Mouse (Mus musculus) stomach, embryonic 14.5 days (tissue): Measurements from ENCODE around the gene Rrm2. TPM values are rescaled to one million over a fixed set of nuclear protein-coding genes. Genes with fewer than 3 reads are reported as not detected.

Source experiments
- ATAC-seq: fragments of 200-750 bp; cut with Nextera tagmentation; 2 replicates; pipeline ENCODE4 v1.8.0; 2017; ENCODE audit warnings: low read depth, moderate TSS enrichment; ENCODE audit not compliant: insufficient number of reproducible peaks, insufficient read depth, low FRiP score
- H3K27ac ChIP-seq: fragments of 300-500 bp; sonication (generic); 2 replicates; pipeline ENCODE4 v1.5.1; 2014; ENCODE audit warnings: mild to moderate bottlenecking, low read length, moderate library complexity, mixed read lengths
- H3K27me3 ChIP-seq: fragments of 300-500 bp; sonication (generic); 2 replicates; pipeline ENCODE4 v1.6.1; 2014; ENCODE audit warnings: low read length, control low read depth, mixed read lengths; ENCODE audit not compliant: control insufficient read depth, insufficient read depth
- H3K36me3 ChIP-seq: fragments of 300-500 bp; sonication (generic); 2 replicates; pipeline ENCODE4 v1.6.1; 2014; ENCODE audit warnings: mild to moderate bottlenecking, control low read depth, low read length, moderate library complexity, mixed read lengths; ENCODE audit not compliant: control insufficient read depth, insufficient read depth
- H3K4me1 ChIP-seq: fragments of 300-500 bp; sonication (generic); 2 replicates; pipeline ENCODE4 v1.6.1; 2014; ENCODE audit warnings: low read length, control low read depth, mixed read lengths; ENCODE audit not compliant: control insufficient read depth, insufficient read depth
- H3K4me2 ChIP-seq: fragments of 300-500 bp; sonication (generic); replicated peaks from 2 replicates; pipeline ENCODE4 v1.6.1; 2014; ENCODE audit warnings: low read depth, low read length, control low read depth
- H3K4me3 ChIP-seq: fragments of 300-500 bp; sonication (generic); 2 replicates; pipeline ENCODE4 v1.5.1; 2014; ENCODE audit warnings: low read depth, low read length, control low read depth
- H3K9ac ChIP-seq: fragments of 300-500 bp; sonication (generic); replicated peaks from 2 replicates; pipeline ENCODE4 v1.6.1; 2014; ENCODE audit warnings: low read depth, mild to moderate bottlenecking, control low read depth, low read length, moderate library complexity, mixed read lengths
- H3K9me3 ChIP-seq: fragments of 300-500 bp; sonication (generic); 2 replicates; pipeline ENCODE4 v1.6.1; 2016; ENCODE audit warnings: low read depth, low read length, control low read depth; ENCODE audit not compliant: control insufficient read depth
- WGBS: fragments of 180-500 bp; shearing (Covaris S2); extraction: QIAGEN DNeasy Blood & Tissue Kit; methylation state at CpG from one replicate; pipeline ENCODE4 v1.1.7; 2014; 5-methylcytosine and 5-hydroxymethylcytosine counted together
- polyA plus RNA-seq: library from polyadenylated mRNA; unstranded; fragments of >200 nt; fragmentation: Nextera tagmentation; extraction: Ambion mirVana; gene quantifications from 2 replicates; pipeline ENCODE4 v1.2.1, GENCODE M21; 2014

The Rrm2 gene
- polyA plus RNA-seq, 1 experiment from 2014 or later: 131 TPM

DNA sequence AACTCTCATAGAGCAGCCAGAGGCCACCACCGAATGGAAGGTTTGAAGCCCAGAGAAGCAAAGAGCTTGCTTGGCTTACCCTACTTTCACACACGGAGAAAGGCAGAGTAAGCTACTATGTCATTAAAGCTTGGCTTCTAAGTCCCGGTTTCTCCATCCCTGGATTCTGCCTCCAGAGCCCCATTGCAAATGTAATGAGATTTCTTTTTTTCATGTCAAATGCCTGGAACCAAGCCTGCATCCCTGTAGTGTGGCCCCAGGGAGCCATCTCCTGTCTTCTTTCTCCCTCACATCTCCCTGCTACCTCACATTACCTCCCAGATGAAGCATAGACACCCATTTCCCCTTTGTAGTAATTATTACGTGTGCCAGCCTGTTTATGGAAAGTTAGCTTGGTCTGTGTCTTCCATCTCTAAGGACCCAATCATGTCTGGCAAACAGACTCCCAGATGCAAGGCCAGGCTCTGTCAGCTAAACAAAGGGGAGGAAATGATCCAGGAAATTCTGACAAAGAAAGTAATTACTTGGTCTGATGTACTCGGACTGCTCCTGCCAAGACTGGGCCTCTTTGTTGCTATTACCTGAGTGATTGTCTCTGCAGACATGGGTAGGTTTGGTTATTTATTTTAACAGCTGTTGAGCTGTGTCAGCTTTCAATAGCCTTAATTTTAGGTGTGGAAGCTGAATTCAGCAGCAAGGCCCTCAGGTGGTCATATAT lies 38.7 kb downstream of the Rrm2 start:
- Histone ChIP-seq H3K27me3 (no peaks in the 10 kb centered on the region), H3K9me3 (no peaks in the 10 kb centered on the region), H3K4me1 (no peaks in the 10 kb centered on the region), H3K4me3 (no peak overlapping the region), H3K4me2 (no peak overlapping the region), H3K27ac (peak overlapping the region; percentile 39; the same call in 1 of the 2 replicates), H3K9ac (no peak overlapping the region), H3K36me3 (no peaks in the 10 kb centered on the region)
- 51% methylated on average over 5 of the region's 5 CpGs for WGBS
- no peak for ATAC-seq

DNA sequence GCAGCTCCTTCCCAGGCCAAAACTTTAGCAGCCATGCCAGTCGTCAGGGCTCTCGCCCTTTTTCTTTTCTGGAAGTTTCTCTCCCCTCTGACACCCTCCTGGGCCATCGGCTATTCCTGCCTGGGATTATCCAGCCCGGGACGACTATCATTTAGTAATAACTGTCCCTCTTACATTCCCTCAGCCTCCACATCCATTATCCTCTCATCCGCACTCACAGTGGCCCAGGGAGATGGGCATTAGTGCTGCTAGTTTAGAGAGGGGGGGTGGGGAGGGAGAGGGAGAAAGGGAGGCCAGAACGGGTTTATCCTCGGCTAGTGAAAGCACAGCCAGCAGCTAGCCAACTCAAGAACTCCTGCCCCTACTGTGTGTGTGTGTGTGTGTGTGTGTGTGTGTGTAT lies 39.3 kb downstream of the Rrm2 start:
- Histone ChIP-seq H3K9ac (no peak overlapping the region), H3K9me3 (no peaks in the 10 kb centered on the region), H3K27ac (peak overlapping the region; percentile 39; the same call in 1 of the 2 replicates), H3K36me3 (no peaks in the 10 kb centered on the region), H3K27me3 (no peaks in the 10 kb centered on the region), H3K4me1 (no peaks in the 10 kb centered on the region), H3K4me3 (no peak overlapping the region), H3K4me2 (no peak overlapping the region)
- 47% methylated on average over 8 of the region's 8 CpGs for WGBS
- ATAC-seq: no peak

DNA sequence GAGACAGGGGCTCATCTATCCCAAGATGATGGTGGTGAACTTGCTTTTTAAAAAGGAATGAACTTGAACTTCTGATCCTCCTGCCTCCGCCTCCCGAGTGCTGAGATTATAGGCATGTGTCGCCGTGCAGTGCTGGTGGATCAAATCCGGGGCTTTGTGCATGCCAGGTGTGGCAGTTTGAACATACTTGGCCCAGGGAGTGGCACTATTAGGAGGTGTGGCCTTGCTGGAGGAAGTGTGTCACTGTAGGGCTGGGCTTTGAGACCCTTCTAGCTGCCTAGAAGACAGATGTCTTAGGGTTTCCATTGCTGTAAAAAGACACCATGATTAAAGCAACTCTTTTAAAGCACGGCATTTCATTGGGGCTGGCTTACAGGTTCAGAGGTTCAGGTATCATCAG lies 42.5 kb downstream of the Rrm2 start:
- no peaks in the 10 kb centered on the region for H3K9me3 ChIP-seq
- no peak overlapping the region for H3K4me2 ChIP-seq
- H3K36me3 ChIP-seq: no peaks in the 10 kb centered on the region
- WGBS: 85% methylated on average over 6 of the region's 6 CpGs
- no peak for ATAC-seq
- H3K27me3 ChIP-seq: no peaks in the 10 kb centered on the region
- no peaks in the 10 kb centered on the region for H3K4me1 ChIP-seq
- no peak overlapping the region for H3K9ac ChIP-seq
- no peak overlapping the region for H3K27ac ChIP-seq
- no peak overlapping the region for H3K4me3 ChIP-seq

DNA sequence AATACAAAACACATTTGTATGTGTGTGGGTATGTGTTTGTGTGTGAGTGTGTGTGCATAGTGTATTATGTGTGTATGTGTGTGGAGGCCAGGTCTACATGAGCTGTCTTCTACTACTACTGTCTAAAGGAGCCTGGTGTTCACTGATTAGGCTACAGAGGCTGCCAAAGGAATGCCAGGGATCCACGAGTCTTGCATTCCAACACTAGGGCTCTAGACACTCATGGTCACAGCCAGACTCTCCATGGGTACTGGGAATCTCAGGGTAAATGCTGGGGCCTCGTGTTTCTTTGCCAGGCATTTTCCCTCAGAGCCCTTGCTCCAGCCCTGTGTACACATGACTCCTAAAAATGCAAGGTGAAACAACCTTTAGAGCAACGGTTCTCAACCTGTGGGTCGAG lies 45.6 kb downstream of the Rrm2 start:
- Histone ChIP-seq H3K36me3 (no peaks in the 10 kb centered on the region), H3K4me2 (no peak overlapping the region), H3K4me3 (no peak overlapping the region), H3K27ac (no peak overlapping the region), H3K9ac (no peak overlapping the region), H3K4me1 (no peaks in the 10 kb centered on the region), H3K27me3 (no peaks in the 10 kb centered on the region), H3K9me3 (no peaks in the 10 kb centered on the region)
- WGBS: 74% methylated on average over 4 of the region's 4 CpGs
- ATAC-seq: no peak

DNA sequence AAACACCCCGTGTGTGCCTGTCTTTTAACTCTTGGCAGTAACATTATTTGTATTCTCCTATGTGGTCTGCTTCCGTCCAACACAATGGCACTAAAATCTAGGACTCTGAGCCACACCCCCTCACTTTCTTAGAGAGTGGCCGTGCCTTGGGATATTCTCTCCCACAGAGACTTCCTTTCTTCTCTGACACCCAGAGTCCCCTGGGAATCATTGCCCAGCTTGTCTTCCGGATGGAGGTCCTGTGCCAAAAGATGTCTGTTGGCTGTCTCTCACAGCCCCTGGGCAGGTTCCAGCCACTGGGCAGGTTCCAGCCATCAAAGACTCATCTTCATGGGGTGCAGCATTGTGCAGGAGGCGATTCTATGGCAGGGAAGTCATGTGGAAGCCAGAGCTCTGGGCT lies 46.7 kb downstream of the Rrm2 start:
- no peaks in the 10 kb centered on the region for H3K9me3 ChIP-seq
- 59% methylated on average over 5 of the region's 5 CpGs for WGBS
- no peaks in the 10 kb centered on the region for H3K36me3 ChIP-seq
- H3K9ac ChIP-seq: no peak overlapping the region
- H3K4me3 ChIP-seq: no peak overlapping the region
- no peak for ATAC-seq
- H3K4me1 ChIP-seq: no peaks in the 10 kb centered on the region
- no peak overlapping the region for H3K27ac ChIP-seq
- no peak overlapping the region for H3K4me2 ChIP-seq
- no peaks in the 10 kb centered on the region for H3K27me3 ChIP-seq

DNA sequence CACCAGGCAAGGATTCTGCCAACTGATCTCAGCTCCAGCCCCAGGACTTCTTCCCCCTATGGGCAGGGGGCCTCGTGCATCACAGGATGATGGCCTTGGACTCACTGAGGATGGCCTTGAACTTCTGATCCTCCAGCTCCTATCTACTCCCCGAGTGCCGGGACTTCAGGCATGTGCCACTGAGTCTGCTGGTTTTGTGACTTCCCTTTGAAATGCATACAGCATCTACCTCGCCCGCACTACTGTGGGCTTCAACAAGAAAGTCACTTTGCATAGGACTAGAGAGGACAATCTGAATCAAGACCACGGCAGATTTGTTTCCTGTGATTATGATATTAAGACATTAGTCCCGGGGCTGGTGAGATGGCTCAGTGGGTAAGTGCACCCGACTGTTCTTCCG lies 47.4 kb downstream of the Rrm2 start:
- no peak overlapping the region for H3K9ac ChIP-seq
- no peak for ATAC-seq
- no peaks in the 10 kb centered on the region for H3K27me3 ChIP-seq
- H3K36me3 ChIP-seq: no peaks in the 10 kb centered on the region
- no peak overlapping the region for H3K27ac ChIP-seq
- WGBS: 86% methylated on average over 9 of the region's 9 CpGs
- H3K4me2 ChIP-seq: no peak overlapping the region
- no peak overlapping the region for H3K4me3 ChIP-seq
- no peaks in the 10 kb centered on the region for H3K4me1 ChIP-seq
- no peaks in the 10 kb centered on the region for H3K9me3 ChIP-seq

DNA sequence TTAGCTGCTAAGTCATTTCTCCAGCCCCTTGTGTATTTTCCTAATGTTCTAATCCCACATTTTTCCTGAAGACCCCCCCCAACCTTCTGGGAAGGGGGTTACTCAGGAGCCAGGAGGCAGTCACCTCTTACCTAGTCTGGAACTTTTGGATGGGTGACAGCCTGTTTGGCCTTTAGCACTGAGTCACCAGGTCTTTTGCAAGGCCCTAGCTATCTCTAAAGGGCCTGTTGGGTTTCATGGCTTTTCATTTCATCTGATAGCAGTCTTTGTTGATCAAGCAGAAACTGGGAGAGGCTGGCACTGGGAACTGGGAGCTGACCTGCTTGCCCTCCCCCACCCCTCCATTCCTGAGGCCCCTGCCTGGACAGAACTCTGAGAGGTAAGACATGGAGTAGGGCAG lies 49.3 kb downstream of the Rrm2 start:
- no peaks in the 10 kb centered on the region for H3K4me1 ChIP-seq
- no peaks in the 10 kb centered on the region for H3K36me3 ChIP-seq
- no peak overlapping the region for H3K4me2 ChIP-seq
- H3K9ac ChIP-seq: no peak overlapping the region
- H3K27me3 ChIP-seq: no peaks in the 10 kb centered on the region
- no peak for ATAC-seq
- no peak overlapping the region for H3K27ac ChIP-seq
- no peaks in the 10 kb centered on the region for H3K9me3 ChIP-seq
- H3K4me3 ChIP-seq: no peak overlapping the region

DNA sequence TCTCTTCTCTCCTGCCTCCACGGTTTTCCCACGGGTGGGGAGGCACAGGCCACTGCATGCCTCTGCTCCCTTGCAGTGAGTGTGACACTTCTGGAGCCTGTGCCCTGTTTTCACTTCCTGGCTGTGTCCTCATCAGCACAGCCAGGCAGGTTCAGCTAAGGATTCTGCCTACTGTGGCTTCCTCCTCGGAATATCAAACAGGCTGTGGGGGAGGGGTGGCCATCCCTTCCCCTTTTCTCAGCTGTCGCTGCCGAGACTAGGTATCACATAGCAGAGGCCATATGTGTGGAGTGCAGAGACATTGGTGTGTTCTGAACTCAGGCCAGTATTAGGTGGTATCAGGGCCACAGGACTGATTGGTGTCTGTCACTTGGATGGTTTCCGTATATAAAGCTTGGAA lies 50.3 kb downstream of the Rrm2 start:
- no peak overlapping the region for H3K4me3 ChIP-seq
- H3K27ac ChIP-seq: no peak overlapping the region
- WGBS: 22% methylated on average over 6 of the region's 6 CpGs
- no peak overlapping the region for H3K4me2 ChIP-seq
- H3K36me3 ChIP-seq: no peaks in the 10 kb centered on the region
- H3K27me3 ChIP-seq: no peaks in the 10 kb centered on the region
- 0 out of 2 replicates have a peak, but pooled peaks cover 3% of the 10 kb centered on the region for H3K4me1 ChIP-seq
- no peak for ATAC-seq
- H3K9me3 ChIP-seq: no peaks in the 10 kb centered on the region
- H3K9ac ChIP-seq: no peak overlapping the region

DNA sequence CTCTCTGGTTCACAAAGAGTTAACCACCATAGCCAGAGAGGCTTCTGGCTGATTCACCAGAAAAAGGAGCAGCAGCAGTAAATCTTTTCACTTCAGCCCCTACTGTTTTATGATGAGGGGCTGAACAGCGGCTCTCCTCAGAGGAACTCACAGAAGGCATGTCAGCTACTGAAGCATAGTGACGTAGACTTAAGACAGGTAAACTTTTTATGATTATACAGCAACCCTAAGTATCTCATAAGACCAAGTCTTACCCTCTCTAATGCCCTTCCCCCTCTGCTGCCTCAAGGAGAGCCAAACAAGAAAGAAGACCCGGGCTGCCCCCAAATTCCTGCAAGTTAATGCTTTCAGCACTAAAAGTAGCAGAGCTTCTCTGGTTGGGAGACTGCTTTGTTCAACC lies 54.2 kb downstream of the Rrm2 start:
- no peaks in the 10 kb centered on the region for H3K9me3 ChIP-seq
- no peaks in the 10 kb centered on the region for H3K27me3 ChIP-seq
- ATAC-seq: no peak
- H3K4me1 ChIP-seq: 0 out of 2 replicates have a peak, but pooled peaks cover 3% of the 10 kb centered on the region
- no peak overlapping the region for H3K9ac ChIP-seq
- WGBS: 9% methylated on average over 3 of the region's 3 CpGs
- no peaks in the 10 kb centered on the region for H3K36me3 ChIP-seq
- H3K4me2 ChIP-seq: no peak overlapping the region
- no peak overlapping the region for H3K4me3 ChIP-seq
- no peak overlapping the region for H3K27ac ChIP-seq
